Mouse (Mus musculus): Measurements from ENCODE around the gene Pdcd6. TPM values are rescaled to one million over a fixed set of nuclear protein-coding genes. Genes with fewer than 3 reads are reported as not detected.

The Pdcd6 gene
- total RNA-seq, 1 experiment from 2014 or later = 104 TPM

GRCm38 (mm10) chr13:74289646-74290045, 27.7 kb downstream of the Pdcd6 start:
- ATAC-seq (replicated peaks; ENCODE audit: low read depth, poor library complexity, severe bottlenecking) = no peak

- ATAC-seq (replicated peaks; ENCODE audit: low read depth, poor library complexity, severe bottlenecking) = no peak
Observed at GRCm38 (mm10) chr13:74282299-74282698, 35.1 kb downstream of the Pdcd6 start.

GRCm38 (mm10) chr13:74275726-74276125, 41.7 kb downstream of the Pdcd6 start:
- no peak; the same call in 1 of the 2 replicates for ATAC-seq (replicated peaks; ENCODE audit: low read depth, poor library complexity, severe bottlenecking)

GRCm38 (mm10) chr13:74260231-74260992, 57.0 kb downstream of the Pdcd6 start:
- peak; percentile 85 for ATAC-seq (replicated peaks; ENCODE audit: low read depth, poor library complexity, severe bottlenecking)

GRCm38 (mm10) chr13:74259460-74260230, 57.7 kb downstream of the Pdcd6 start:
- ATAC-seq (replicated peaks; ENCODE audit: low read depth, poor library complexity, severe bottlenecking) = peak; percentile 93

Other genes starting within 250 kb of the Pdcd6 start
- gene Slc9a3, start 196.1 kb downstream of the Pdcd6 start, total RNA-seq (2017) = not detected in 2 replicates
- 38.2 and 40.0 TPM in 2 replicates for gene Exoc3, start 108.8 kb downstream of the Pdcd6 start, total RNA-seq (2017)
- 0.23 TPM in 1 of 2 replicates, not detected in the other for gene Ahrr, start 25.2 kb downstream of the Pdcd6 start, total RNA-seq (2017)
- gene Sdha, start 32.7 kb upstream of the Pdcd6 start, total RNA-seq (2017) = 257 and 301 TPM in 2 replicates
- 65.0 and 79.4 TPM in 2 replicates for gene Ccdc127, start 32.7 kb upstream of the Pdcd6 start, total RNA-seq (2017)
- 0.05 TPM in 1 of 2 replicates, not detected in the other for gene Lrrc14b, start 46.4 kb upstream of the Pdcd6 start, total RNA-seq (2017)
- 7.1 and 13.7 TPM in 2 replicates for gene Zfp72, start 73.3 kb upstream of the Pdcd6 start, total RNA-seq (2017)
- gene Ftl1-ps1, start 82.1 kb upstream of the Pdcd6 start, total RNA-seq (2017) = 11.9 and 18.5 TPM in 2 replicates
- 8.6 and 19.7 TPM in 2 replicates for gene Zfp825, start 176.4 kb upstream of the Pdcd6 start, total RNA-seq (2017)